Mouse (Mus musculus) inflammation-experienced regulatory T-cells, adult 6 months (primary cell): ENCODE results near the gene Zbtb20. TPM values are rescaled to one million over a fixed set of nuclear protein-coding genes. Genes with fewer than 3 reads are reported as not detected.

ENCODE experiments used
- ATAC-seq: one replicate; pipeline ENCODE4 v1.8.0; 2017
- polyA plus RNA-seq, 3 experiments: library from polyadenylated mRNA; unstranded; fragments of 100-300 nt; shearing (Covaris generic); gene quantifications; one replicate each; pipeline ENCODE4 v1.2.1; 2017

Zbtb20 gene
- polyA plus RNA-seq = 10 to 100 TPM; 32.1 to 97.7 (median 96.1) TPM

- ATAC-seq = no peak
Measured at GRCm38 (mm10) chr16:42875852-42875980, at the start of gene Zbtb20. Gene Zbtb20 (plus strand): TSS chr16:42875881.

- ATAC-seq = no peak
Measured at GRCm38 (mm10) chr16:42835940-42836339, 39.7 kb upstream of the Zbtb20 start.

GRCm38 (mm10) chr16:42836404-42837120 is 39.1 kb upstream of the Zbtb20 start:
- no peak for ATAC-seq

- ATAC-seq = no peak
Measured at GRCm38 (mm10) chr16:42838226-42838625, 37.5 kb upstream of the Zbtb20 start.

- no peak for ATAC-seq
Measured at GRCm38 (mm10) chr16:42857564-42858183, 18.0 kb upstream of the Zbtb20 start.

GRCm38 (mm10) chr16:42859251-42859650 is 16.4 kb upstream of the Zbtb20 start:
- ATAC-seq = no peak

GRCm38 (mm10) chr16:42863231-42863630 is 12.4 kb upstream of the Zbtb20 start:
- no peak for ATAC-seq

- no peak for ATAC-seq
Measured at GRCm38 (mm10) chr16:42866061-42866460, 9.6 kb upstream of the Zbtb20 start.

GRCm38 (mm10) chr16:42872101-42872500 is 3.6 kb upstream of the Zbtb20 start:
- no peak for ATAC-seq

GRCm38 (mm10) chr16:42873942-42874341 is 1.7 kb upstream of the Zbtb20 start:
- ATAC-seq = no peak

GRCm38 (mm10) chr16:42874456-42874855 is 1.2 kb upstream of the Zbtb20 start:
- no peak for ATAC-seq

GRCm38 (mm10) chr16:42874910-42875851 is 500 bp upstream of the Zbtb20 start:
- ATAC-seq = peak; percentile 86

GRCm38 (mm10) chr16:42876021-42877000 is 630 bp downstream of the Zbtb20 start:
- ATAC-seq = peak; percentile 4

GRCm38 (mm10) chr16:42880046-42880445 is 4.4 kb downstream of the Zbtb20 start:
- no peak for ATAC-seq

- ATAC-seq = peak; percentile 50
Measured at GRCm38 (mm10) chr16:42885538-42885937, 9.9 kb downstream of the Zbtb20 start.

GRCm38 (mm10) chr16:42885964-42886363 is 10.3 kb downstream of the Zbtb20 start:
- no peak for ATAC-seq

- ATAC-seq = no peak
Measured at GRCm38 (mm10) chr16:42897125-42897693, 21.5 kb downstream of the Zbtb20 start.

- ATAC-seq = peak; percentile 73
Measured at GRCm38 (mm10) chr16:42900328-42900727, 24.6 kb downstream of the Zbtb20 start.

GRCm38 (mm10) chr16:42907283-42907701 is 31.6 kb downstream of the Zbtb20 start:
- ATAC-seq = peak; percentile 87

GRCm38 (mm10) chr16:42908381-42908780 is 32.7 kb downstream of the Zbtb20 start:
- no peak for ATAC-seq

GRCm38 (mm10) chr16:42908896-42909295 is 33.2 kb downstream of the Zbtb20 start:
- no peak for ATAC-seq

- ATAC-seq = no peak
Measured at GRCm38 (mm10) chr16:42910016-42910415, 34.3 kb downstream of the Zbtb20 start.
